Mouse (Mus musculus) thymus, postnatal 10 days (tissue): ENCODE data around the gene Maml2.

ENCODE experiments used
- DNase-seq, 2 experiments: peaks; one replicate each; pipeline ENCODE4 v3.0.0; 2021; ENCODE audit warnings: low spot score in 2 of 2

The Maml2 gene

GRCm38 (mm10) chr9:13309807-13310206 is 12.1 kb downstream of the Maml2 start:
- no peak for DNase-seq

- DNase-seq, result no peak
Observed at GRCm38 (mm10) chr9:13310236-13310635, 12.5 kb downstream of the Maml2 start.

- no peak for DNase-seq
Observed at GRCm38 (mm10) chr9:13311094-13311493, 13.3 kb downstream of the Maml2 start.

DNA sequence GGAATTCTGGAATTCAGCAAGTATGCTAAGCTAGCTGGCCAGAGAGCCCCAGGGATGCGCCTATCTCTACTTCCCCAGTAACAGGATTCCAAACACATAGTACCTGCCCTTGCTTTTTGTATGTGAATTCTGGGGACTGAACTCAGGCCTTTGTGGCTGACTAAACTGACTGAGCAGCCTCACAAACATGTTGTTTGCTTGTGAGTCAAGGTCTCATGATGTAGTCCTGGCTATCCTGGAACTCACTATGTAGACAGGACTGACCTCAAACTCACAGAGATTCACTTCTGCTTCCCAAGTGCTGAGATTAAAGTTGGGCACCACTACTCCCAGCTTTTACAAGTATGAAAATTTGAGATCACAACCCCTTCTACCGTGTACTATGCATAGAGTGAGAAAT is 16.2 kb downstream of the Maml2 start:
- no peak for DNase-seq

- DNase-seq, result no peak
Observed at GRCm38 (mm10) chr9:13314577-13315004, 16.8 kb downstream of the Maml2 start.

GRCm38 (mm10) chr9:13315393-13315792 is 17.6 kb downstream of the Maml2 start:
- no peak for DNase-seq

DNA sequence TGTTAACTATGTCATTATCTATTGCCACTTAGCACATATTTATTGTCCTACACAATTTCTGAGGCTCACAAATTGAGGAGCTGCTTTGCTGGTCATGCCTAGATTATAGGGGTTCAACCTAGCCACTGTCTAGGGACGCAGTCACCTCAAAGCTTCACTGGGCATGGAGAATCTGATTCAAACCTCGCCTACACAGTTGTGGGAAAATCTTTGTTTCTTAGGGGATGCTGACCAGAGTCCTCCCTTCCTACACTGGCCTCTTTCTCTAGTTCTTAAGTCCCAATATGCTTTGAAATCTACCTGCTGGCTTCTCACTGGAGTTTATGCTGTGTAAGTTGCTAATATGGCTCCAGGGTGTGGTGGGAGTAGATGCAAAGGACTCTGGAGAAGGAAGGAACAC is 21.8 kb downstream of the Maml2 start:
- DNase-seq, result no peak

GRCm38 (mm10) chr9:13320800-13321364 is 23.1 kb downstream of the Maml2 start:
- no peak for DNase-seq

DNA sequence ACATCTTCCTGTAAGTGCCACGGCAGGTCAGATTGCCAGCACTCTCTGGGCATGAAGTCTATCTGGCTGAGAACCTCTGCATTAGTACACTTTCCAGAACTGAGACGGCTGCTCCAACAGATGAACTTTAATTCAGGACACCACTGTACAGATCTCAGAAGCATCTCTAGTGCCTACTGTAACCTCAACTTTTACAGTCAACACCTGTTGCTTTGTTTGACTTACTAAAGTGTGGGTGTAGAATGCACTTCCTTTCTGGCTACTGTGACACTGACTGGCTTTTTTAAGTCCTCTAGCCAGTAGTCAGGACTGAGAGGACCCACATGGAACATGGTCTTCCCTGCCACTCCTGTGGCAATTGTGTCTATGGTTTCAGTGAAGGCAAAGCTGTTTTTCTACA is 25.3 kb downstream of the Maml2 start:
- peak in 1 of 2 experiments; percentile 21 for DNase-seq

- DNase-seq, result peak in 1 of 2 experiments; percentile 19
Observed at GRCm38 (mm10) chr9:13323612-13324011, 25.9 kb downstream of the Maml2 start.

- no peak for DNase-seq
Observed at GRCm38 (mm10) chr9:13414230-13414766, 116.5 kb downstream of the Maml2 start.

DNA sequence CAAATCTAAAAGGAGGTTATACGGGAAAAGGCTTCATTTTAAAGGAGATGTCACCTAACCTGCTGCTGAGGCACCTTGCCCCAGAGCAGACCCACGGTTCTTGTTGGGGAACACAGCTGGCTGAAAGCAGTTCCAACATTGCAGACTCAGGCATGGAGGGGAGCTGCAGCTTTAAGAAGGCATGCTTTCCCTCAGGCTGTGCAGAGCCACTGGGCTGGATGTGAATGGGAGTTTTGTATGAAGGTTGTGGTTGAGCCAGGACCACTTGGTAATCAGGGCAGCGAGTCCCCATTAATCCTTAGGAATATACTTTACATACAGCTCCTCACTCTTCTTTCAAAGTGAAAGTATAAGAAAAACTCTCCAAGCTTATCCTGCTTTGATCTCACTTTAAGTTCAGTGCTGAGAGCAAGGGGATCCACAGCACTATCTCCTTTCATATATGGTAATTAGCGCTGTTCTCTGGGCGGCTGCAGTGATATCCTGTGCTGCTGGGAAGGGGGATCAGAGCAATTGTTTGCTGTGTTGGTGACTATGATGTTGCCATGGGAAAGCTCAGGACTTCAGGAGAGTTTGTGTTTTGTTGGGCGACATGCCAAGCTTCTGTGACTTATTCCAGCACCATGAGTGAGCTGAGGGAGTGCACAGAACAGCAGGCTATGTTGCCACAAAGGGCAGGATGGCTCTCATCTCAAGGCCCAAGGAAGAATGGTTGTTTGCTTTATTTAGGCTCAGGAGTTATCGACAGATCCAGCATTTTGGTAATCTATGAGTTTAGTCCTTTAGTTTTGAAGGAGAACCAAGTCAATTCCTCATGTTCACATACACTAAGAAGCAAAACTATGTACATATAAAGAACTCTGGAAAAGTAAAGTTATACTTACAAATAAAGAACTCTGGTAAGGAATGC is 127.5 kb downstream of the Maml2 start:
- no peak for DNase-seq

- no peak for DNase-seq
Observed at GRCm38 (mm10) chr9:13429477-13430125, 131.8 kb downstream of the Maml2 start.

DNA sequence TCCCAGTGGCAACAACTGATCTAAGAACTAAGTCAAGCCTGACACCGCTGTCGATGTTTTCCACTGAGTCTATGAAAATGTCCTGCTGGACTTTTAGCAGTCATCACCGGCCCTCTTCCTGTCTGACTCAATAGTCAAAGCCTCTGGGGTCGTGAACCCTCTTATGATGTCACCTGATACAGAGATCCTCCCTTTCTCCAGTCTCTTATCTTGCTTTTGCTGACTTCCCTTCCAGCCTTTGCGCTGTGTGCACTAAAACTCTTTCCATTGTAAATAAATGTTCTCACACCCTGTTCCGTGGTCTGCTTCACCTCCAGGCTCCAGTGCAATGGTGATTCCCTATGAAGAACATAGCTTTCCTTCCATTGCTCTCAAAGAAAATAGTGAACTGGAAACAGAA is 132.5 kb downstream of the Maml2 start:
- DNase-seq, result no peak

GRCm38 (mm10) chr9:13430744-13431143 is 133.0 kb downstream of the Maml2 start:
- DNase-seq, result no peak

- DNase-seq, result no peak
Observed at GRCm38 (mm10) chr9:13431646-13432045, 133.9 kb downstream of the Maml2 start.

GRCm38 (mm10) chr9:13433501-13434090 is 135.8 kb downstream of the Maml2 start:
- DNase-seq, result no peak

GRCm38 (mm10) chr9:13440911-13441310 is 143.2 kb downstream of the Maml2 start:
- no peak for DNase-seq

GRCm38 (mm10) chr9:13442012-13442735 is 144.4 kb downstream of the Maml2 start:
- DNase-seq, result no peak

DNA sequence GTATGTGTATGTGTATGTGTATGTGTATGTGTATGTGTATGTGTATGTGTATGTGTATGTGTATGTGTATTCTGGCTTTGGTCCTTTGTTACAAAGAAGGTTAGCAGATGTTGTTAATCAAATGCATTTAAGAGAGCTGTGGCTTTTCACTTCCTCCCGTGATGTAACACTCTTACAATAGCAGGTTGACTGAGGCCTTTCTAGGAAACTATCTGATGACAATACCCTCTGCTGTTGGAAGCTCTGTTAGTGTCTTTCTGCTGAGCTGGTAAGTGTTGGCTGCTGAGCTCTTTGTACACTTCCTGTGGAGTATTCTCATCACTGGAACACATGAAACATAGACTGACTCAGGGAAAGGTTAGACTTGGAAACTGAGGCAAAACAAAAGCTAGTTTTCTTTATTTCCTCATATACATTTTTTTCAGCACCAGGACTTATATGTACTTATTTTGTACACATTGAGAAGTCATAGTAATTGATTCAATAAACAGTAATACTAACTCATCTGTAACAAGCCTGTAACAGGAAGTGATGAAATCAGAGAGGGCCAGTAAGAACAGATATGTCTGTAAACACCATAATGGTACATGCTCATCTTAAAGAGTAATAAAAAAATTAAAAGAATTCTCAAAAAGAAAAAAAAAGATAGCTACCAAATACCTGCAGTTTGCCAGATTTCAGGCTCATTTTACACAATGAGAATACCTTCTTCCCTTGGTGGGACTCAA is 145.9 kb downstream of the Maml2 start:
- peak in 1 of 2 experiments; percentile 24 for DNase-seq

DNA sequence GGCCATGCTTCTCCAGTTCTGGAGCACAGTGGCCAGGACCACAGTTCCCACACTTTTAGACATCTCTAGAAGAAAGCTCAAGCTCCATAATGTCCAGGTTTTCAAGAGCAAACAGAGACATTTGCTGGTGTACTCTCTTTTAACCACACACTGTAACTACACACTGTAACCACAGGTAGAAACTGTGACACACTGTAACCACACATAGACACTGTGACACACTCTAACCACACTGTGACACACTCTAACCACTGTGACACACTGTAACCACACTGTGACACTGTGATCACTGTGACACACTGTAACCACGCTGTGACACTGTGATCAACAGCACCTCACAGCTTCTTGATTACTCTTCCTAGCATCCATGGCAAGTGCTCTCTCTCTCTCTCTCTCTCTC is 148.5 kb downstream of the Maml2 start:
- no peak for DNase-seq
